Mouse (Mus musculus): ENCODE measurements around the gene Sez6.

GRCm38 (mm10) chr11:77932576-77932975 lies 2.0 kb downstream of the Sez6 start:
- TF ChIP-seq CTCF (IDR thresholded peaks at IDR 0.05; ENCODE audit: low read depth) (no peak), EP300 (IDR thresholded peaks at IDR 0.05; ENCODE audit: low read depth) (no peak)
